Mouse (Mus musculus): ENCODE measurements around the gene Arl14ep.
"Not testable (repeated sequence)": the region's sequence is repeated elsewhere in the genome, so short reads cannot be mapped to it uniquely, and the experiment has no call there.

The Arl14ep gene

GRCm38 (mm10) chr2:106973959-106974639 is at the start of gene Arl14ep:
Gene Arl14ep, minus strand, starts transcription at chr2:106974424.
- peak; percentile 75 to 87 for DNase-seq (ENCODE audit: low spot score in 2 of 2)

- no peak for DNase-seq (ENCODE audit: low spot score in 2 of 2)
Measured at GRCm38 (mm10) chr2:107022713-107023112, 48.5 kb upstream of the Arl14ep start.

GRCm38 (mm10) chr2:107019331-107019730 is 45.1 kb upstream of the Arl14ep start:
- DNase-seq (ENCODE audit: low spot score in 2 of 2): no peak

- no peak for DNase-seq (ENCODE audit: low spot score in 2 of 2)
Measured at GRCm38 (mm10) chr2:107013161-107013560, 38.9 kb upstream of the Arl14ep start.

- no peak for DNase-seq (ENCODE audit: low spot score in 2 of 2)
Measured at GRCm38 (mm10) chr2:107012318-107012717, 38.1 kb upstream of the Arl14ep start.

GRCm38 (mm10) chr2:107010160-107010559 is 35.9 kb upstream of the Arl14ep start:
- DNase-seq (ENCODE audit: low spot score in 2 of 2): no peak

- no peak for DNase-seq (ENCODE audit: low spot score in 2 of 2)
Measured at GRCm38 (mm10) chr2:107006378-107006777, 32.2 kb upstream of the Arl14ep start.

GRCm38 (mm10) chr2:107005876-107006275 is 31.7 kb upstream of the Arl14ep start:
- DNase-seq (ENCODE audit: low spot score in 2 of 2): not testable (repeated sequence)

GRCm38 (mm10) chr2:106991261-106991660 is 17.0 kb upstream of the Arl14ep start:
- no peak for DNase-seq (ENCODE audit: low spot score in 2 of 2)

- DNase-seq (ENCODE audit: low spot score in 2 of 2): no peak
Measured at GRCm38 (mm10) chr2:106984945-106985344, 10.7 kb upstream of the Arl14ep start.

GRCm38 (mm10) chr2:106982503-106982902 is 8.3 kb upstream of the Arl14ep start:
- DNase-seq (ENCODE audit: low spot score in 2 of 2): no peak

- no peak for DNase-seq (ENCODE audit: low spot score in 2 of 2)
Measured at GRCm38 (mm10) chr2:106976472-106976871, 2.2 kb upstream of the Arl14ep start.

GRCm38 (mm10) chr2:106973332-106973958 is 779 bp downstream of the Arl14ep start:
- no peak for DNase-seq (ENCODE audit: low spot score in 2 of 2)

- DNase-seq (ENCODE audit: low spot score in 2 of 2): no peak
Measured at GRCm38 (mm10) chr2:106972851-106973250, 1.4 kb downstream of the Arl14ep start.

GRCm38 (mm10) chr2:106970971-106971370 is 3.3 kb downstream of the Arl14ep start:
- no peak for DNase-seq (ENCODE audit: low spot score in 2 of 2)

- no peak for DNase-seq (ENCODE audit: low spot score in 2 of 2)
Measured at GRCm38 (mm10) chr2:106968320-106968719, 5.9 kb downstream of the Arl14ep start.

GRCm38 (mm10) chr2:106963560-106963959 is 10.7 kb downstream of the Arl14ep start:
- DNase-seq (ENCODE audit: low spot score in 2 of 2): no peak

GRCm38 (mm10) chr2:106961650-106962049 is 12.6 kb downstream of the Arl14ep start:
- no peak for DNase-seq (ENCODE audit: low spot score in 2 of 2)

- no peak for DNase-seq (ENCODE audit: low spot score in 2 of 2)
Measured at GRCm38 (mm10) chr2:106961066-106961465, 13.2 kb downstream of the Arl14ep start.

- DNase-seq (ENCODE audit: low spot score in 2 of 2): no peak
Measured at GRCm38 (mm10) chr2:106960237-106960636, 14.0 kb downstream of the Arl14ep start.

- no peak for DNase-seq (ENCODE audit: low spot score in 2 of 2)
Measured at GRCm38 (mm10) chr2:106959380-106959779, 14.8 kb downstream of the Arl14ep start.

GRCm38 (mm10) chr2:106958916-106959315 is 15.3 kb downstream of the Arl14ep start:
- DNase-seq (ENCODE audit: low spot score in 2 of 2): no peak

- DNase-seq (ENCODE audit: low spot score in 2 of 2): no peak
Measured at GRCm38 (mm10) chr2:106956146-106956545, 18.1 kb downstream of the Arl14ep start.
